Mouse (Mus musculus): ENCODE data around the gene Gck.
"Not testable (repeated sequence)": the region's sequence is repeated elsewhere in the genome, so short reads cannot be mapped to it uniquely, and the experiment has no call there.

The Gck gene

DNA sequence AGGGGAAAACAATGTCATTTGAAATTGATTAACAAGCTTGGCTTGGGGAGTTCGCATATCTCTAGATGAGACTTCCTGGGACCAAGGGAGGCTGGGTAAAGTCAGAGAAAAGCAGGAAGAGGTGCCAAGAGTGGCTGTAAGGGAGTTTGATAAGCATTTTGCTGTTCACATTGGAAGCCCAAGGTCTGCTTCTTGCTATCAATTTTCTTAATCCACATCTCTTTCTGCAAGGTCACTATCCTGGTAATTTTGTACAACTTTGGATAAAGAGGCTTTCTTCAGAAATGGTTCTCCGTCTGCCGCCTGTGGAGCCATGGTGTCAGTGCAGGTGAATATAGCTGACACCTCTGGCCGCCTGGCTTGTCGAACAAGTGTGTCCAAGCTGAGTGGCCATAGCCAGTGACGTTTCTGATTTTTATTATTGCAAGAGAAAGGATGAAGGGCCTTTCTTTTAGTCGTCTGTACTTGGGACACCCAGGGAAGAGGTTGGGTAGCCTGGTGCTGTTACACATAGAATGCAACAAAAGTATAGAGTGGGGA is 5.2 kb upstream of the Gck start:
- DNase-seq, result peak; percentile 69 to 77

DNA sequence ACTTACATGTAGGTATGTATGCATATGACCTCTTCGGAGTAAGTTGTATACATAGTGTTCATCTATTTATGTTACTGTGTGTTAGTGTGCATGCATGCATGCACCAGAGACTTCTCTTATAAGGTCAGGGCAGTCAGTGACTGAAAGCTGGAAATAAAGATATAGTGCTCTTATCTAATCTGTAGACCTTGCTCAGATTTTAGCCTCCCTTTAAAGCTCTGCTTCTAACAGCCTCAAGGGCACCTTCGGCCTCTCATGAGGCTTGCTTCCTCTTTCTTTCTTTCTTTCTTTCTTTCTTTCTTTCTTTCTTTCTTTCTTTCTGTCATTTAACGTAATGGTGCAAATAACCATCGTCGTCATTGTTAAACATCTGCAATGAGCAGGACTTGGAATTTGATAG is 4.6 kb upstream of the Gck start:
- no peak for DNase-seq

DNA sequence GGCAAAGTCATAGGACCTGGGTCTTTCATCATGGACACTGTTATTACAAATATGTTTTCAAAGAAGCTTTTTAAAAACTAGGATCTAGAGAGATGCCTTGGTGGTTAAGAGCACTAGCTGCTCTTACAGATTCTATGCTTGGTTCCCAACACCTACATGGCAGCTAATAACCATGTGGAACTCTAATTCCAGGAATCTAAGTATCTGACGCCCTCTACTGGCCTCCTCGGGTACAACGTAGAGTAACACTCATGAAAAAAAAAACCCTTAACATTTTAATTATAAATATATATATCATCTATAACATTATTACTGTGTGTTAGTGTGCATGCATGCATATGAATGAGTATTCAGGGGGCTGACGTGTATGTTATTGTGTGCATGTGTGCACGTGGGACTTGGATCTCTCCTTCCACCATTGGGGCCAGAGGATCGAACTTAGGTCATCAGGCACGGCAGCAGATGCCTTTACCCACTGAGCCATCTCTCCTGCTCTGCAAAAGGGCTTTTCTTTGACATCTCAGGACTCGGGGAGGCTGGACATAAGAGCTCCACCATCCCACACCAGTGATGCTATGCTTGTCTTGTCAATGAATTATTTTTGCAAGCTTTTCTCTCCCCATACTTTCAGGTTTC is 3.4 kb upstream of the Gck start:
- DNase-seq, result peak; percentile 66 to 75

DNA sequence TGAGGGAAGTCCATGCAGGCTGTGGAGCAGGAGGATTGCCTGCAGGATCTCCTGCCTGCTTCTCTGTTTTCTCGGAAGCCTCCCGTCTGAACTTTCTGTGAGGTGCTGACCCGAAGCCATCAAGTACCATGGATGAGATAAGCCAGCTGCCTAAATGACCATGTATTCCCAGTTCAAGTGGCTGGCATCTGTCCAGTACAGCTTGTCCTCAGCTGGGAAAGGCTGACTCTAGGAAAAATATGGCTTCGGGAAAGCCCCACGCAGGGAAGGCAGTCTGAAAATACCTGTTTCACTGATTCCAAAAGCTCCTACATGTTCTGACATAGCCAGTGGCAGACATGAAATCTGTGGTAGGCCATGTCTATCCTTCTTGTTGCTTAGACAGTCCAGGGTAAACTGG is 2.6 kb upstream of the Gck start:
- DNase-seq, result no peak

DNA sequence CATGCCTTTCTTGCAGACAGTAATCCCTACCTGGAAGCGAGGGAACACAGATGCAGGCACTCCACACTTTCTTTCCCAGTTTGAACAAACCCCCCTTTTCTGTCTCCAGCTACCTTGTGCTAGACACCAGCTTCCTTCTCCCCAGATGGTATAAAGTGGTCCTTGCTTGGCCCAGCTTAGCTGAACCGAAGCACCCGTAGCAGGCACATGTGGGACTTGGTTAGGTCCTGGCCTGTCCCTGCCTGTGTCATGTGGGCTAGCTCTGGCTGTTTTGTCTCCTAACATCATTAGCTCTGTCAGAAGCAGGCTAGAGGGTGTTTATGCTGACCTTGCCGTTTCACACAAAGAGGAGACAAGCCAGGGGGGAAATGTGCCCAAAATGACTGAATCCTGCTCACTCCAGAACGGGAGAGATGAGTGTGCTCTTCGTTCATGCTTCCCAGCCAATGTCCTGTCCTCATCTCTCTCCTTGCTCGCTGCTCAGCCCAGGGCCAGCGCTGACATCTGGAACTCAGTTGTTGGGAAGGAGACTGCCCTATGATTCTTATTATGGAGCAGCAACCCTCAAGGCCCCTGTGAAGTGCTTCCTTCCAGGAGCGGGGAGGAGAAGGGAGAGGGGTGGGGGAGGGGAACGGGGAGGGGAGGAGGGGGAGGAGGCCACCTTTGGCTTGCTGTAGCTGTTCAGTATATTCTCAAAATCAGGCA is 1.2 kb downstream of the Gck start:
- DNase-seq, result no peak

DNA sequence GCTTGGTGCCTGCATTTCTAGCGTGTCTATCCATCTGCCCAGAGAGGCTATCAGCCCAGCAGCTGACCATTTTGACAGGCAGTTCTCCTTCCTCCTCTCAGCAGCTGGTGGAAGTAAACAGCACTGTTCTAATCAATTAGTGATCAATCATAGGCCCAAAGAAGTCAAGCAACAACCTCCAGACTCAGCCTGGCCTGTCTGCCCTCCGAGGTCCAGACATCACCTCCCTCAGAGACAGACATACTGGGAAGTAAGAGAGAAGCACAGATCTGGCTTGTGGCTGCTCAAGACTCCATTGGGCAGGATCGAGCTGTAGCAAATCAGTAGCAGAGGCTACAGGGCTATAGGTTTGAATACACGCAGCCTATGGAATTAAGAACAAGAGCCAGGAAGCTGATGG is 2.1 kb downstream of the Gck start:
- DNase-seq, result no peak

DNA sequence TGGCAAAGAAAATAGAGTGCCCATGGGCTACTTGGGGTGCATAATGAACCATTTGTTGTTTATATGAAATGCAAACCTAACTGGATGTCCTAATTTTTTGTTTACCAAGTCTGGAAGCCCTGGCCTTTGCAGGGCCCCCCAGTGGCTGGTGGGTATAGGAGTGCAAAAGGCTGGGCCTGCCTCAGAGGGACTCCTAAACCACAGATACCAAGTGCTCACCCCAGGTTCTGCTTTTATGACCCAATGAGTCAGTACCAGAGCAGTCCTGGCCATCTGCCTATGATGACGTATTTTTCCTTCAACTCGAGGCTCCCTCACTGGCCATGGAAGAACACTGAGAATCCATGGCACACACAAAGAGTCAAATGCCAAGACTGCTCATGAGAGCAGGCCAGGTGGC is 4.8 kb downstream of the Gck start:
- no peak for DNase-seq

DNA sequence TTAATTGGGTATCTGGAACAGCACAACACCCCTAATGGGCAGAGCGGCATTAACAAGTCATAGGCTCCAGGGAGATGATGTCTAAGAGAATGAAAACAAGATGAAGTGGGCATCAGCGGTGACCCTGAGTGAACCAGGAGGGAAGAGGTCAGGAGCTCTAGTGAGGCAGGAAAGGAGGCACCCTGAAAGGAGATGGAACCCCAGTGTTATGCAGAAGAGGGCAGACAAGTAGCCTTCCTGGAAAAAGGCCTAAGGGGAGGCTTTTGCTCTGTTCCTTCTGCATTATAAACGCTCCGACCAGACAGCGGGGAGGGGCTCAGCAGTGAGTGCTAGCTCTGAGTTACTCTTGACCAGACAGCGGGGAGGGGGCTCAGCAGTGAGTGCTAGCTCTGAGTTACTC is 6.9 kb downstream of the Gck start:
- no peak for DNase-seq

DNA sequence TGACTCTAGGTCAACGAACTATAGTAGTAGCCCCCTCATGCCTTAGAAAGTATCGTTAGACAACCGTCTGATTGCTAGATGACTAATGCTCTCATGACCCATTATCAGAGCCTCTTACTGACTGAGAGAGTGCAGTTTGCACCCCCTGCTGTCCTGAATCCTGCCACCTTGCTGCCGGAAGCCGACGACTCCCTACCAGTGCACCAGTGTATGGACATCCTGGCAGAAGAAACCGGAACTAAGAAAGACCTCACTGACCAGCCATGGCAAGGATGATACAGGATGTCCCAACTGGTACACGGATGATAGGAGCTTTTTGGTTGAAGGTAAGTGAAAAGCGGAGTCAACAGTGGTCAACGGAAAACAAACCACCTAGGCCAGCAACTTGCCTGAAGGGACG is 15.3 kb downstream of the Gck start:
- not testable (repeated sequence) for DNase-seq

DNA sequence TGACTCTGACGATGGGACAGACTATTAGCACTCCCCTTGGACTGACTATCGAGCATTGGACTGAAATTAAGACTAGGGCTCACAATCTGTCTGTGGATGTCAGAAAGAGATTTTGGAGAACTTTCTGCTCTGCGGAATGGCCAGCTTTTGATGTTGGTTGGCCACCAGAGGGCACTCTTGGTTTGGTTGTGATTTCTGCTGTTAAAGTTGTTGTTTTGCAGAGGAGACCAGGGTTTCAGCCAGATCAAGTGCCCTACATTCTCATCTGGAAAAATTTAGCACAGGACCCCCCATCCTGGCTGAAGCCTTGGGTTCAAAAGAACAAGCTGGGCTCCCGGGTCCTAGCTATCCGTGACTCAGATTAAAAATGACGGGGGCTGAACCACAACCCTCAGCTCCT is 17.9 kb downstream of the Gck start:
- DNase-seq, result peak; percentile 59 to 67

DNA sequence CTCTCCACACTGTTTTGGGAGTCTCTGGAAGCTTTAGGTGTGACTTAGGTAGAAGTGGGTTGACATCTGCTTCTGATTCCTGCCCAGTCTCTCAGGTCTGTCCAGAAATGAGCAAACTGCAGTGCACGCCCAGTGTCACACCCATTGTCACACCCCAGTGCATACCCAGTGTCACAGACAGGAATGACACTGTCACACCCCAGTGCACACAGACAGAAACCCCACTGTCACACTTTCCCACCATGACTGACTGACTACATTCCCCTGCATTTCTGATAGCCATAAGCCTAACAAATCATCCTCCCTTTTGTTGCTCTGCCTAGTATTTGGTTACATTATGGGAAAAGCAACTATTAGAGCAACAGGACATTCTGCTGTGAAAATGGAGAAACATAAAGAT is 19.3 kb downstream of the Gck start:
- DNase-seq, result no peak

DNA sequence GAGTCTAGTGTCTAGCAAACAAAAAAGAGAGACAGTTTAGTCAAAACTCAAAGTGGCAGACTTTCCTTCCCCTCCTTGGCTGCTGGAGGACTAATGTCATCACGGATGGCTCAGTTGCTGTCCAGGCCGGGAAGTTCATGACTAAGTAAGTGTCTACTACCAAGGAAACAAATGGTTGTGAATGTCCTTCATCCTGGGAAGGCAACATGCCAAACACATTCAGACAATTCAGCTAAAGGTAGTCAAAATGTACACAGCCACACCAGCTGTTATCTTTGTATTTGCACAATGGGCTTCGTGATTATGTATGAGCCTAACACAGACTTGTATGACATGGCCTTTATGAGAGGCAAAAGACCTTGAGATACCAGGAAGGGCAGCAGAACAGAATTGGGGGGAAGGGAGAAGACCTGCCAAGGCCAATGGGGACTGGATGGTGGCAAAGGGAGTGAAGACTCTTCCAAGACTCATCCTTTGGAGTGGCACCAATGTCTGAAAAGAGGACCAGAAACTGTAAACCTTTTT is 23.1 kb downstream of the Gck start:
- DNase-seq, result no peak

DNA sequence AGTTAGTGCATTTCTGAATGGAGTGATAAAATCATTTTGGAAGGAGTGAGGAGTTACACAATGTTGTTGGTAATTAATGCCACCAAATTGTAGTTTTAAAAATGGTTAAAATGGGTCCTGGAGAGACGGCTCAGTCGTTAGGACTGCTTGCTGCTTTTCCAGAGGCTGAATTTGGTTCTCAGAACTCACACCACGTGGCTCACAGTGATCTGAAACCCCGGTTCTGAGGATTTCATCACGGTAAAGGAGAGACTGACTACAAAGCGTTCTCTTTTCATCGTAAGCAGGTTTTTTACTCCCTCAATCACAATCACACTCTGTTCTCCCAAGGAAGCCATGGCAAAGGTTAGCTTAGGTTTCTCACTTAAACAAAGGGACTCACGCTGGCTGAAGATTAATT is 25.2 kb downstream of the Gck start:
- no peak for DNase-seq

DNA sequence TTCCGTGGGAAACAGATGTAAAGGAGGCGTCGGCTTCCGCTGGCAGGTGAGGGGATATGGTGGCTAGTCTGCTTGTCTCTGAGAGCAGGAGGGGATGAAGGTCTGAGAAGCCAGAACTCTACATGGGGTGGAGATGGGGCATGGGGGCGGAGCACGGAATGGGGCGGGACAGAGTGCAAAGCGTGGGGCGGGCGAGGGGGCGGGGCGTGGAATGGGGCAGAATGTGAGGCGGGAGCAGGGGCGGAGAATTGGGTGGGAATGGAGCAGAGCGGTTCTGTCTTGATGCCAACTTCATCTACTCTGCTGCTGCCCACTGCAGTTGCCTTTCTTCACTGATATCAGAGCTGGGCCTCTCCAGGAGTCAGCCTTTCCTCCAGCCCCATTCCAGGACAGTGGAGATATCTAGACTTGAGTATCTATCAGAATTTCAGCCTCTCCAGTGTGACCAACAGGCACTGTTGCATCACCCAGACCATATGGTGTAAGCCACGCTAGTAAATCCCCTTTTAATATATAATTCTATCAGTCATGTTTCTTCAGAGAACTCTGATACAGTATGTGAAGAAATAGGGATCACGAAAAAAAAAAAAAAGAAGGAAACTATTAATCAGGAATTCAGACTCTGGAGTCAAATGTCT is 29.4 kb downstream of the Gck start:
- DNase-seq, result peak; percentile 26 to 42

DNA sequence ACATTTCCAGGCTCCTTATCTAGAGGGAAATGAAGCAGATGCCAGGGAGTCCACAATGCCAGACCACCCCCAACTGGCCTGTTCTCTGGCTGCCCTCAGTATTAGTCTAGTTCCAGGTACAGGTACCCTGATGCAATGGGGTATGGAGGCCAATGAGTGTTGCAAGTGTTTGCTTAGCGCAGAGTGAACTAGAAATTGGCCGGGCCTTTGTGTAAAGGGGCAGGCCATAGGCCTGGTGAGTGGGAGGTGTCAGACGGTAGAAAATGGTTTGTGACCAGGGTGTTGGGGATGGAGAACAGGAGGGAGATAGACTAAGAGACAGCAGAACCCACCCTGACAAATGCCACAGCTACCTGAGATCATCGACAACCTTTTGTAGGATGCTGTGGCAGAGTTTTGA is 30.3 kb downstream of the Gck start:
- no peak for DNase-seq

DNA sequence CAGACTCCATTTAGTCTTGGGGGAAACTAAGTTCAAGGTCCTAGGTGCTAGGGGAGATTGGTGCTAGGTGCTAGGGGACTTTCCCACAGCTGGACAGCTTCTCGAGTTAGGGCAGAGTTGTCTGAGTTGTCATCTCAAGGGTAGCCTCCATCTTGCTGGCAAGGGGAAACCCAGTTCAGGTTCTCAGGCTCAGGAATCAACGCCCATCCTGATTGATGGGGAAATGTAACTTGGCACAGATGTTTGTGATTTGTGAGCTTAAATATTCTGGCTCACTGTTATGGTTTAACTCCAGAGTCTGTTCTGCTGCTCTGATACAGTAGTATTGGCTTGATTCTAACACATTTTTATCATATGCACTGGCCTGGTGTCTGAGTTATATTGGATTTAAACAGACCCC is 31.8 kb downstream of the Gck start:
- no peak for DNase-seq

DNA sequence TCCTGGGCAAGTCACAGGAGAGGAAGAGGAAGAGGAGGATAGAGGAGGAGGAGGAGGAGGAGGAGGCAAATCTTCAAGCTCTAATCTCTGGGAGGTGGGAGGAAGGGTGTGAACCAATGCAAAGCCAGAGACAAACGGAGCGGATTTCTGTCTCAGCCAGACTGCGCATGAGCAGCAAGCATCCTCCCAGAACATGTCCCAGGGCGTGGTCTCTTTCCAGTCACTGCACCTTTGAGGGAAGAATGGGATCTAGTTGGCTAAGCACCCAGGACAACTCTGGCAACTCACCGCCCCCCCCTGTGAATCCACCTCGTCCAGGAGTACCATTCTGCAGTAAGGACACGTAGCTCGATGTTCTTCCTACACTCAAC is 33.7 kb downstream of the Gck start:
- peak; percentile 73 to 79 for DNase-seq

DNA sequence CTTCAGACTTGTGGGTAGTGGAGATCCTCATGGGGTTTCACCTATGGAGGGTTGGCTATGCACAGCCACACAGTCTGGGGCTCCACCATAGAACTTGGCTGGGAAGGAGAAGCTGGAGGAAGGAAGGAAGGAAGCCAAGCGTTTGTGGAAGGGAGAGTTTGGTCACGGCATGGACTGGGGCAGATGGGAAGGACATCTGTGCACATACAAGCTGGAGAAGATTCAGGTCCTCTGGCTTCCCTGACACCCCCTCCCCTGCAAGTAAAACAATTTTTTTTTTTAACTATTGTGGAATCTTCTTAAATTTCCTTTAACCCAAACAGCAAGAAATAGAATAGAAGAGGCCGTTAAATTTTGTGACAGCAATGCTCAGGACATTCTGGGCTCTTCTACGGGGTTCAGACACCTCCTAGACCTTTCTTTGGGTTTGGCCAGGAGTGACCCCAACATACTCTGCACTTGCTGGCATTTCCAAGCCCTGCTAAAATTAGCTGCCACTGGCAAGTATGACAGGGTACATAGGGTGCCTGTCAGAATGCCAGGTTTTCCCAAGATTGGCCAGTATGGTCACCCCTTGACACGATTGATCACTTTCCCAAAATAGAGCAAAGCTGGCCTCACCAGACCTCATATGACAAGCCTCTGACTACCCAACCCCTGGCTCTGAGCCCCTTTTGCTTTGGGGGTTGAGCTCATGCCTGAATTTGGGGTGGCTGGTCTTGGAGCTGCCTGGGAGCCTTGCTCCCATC is 34.3 kb downstream of the Gck start:
- DNase-seq, result peak; percentile 87 to 88

DNA sequence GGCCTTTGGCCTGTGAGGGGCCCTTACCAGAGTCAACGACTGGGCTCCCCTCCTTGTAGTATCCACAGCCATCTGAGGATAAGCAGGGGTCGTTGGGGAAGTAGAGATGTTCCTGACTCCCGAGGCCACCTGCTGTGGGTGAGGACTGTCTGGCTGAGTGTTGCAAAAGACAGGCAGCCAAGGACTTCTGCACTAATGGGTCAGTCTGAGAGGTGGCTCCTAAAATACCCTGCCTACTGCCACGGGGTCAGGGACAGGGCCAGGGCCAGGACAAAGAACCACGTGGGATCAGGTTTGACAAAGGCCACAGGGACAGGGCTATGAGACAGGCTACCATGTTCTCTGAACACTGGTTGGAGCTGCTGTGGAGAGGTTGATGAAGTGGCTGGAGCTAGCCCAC is 34.9 kb downstream of the Gck start:
- DNase-seq, result peak in 1 of 2 experiments; percentile 28

DNA sequence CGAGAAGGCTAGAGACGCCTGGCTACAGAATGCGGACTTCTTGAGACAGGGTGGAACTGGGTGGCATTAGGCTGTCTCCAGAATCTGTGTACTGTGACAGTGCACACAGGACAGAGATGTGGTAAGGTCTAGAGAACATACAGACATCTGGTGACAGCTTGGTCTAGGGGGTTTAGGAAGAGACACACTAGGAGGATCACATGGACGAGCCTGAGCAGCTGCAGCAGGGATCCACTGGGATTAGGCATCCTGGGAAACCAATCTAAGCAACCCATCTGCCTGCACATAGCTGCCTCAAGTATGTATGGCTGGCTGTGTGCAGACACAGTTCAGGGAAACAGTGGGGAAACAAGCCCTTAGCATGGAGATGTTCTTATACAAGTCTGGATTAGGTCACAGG is 35.9 kb downstream of the Gck start:
- peak in 1 of 2 experiments; percentile 17 for DNase-seq

DNA sequence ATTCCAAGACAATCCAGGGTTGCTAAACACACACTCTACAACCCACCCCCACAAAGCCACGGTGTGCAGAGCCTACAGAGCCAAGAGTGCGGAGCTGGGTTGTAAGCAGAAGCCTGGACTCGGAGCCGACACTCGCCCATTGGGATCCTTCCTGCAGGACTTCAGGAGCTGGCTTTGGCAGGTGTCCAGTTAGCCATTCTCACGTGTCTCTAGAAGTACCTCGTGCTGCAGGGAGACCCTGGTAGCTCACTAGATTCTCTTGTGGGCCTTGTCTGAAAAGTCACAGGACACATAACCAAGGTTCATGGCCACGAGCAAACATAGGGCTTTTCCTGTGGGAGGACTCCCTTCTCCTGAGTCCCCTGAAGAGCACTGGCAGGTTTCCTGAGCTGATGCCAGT is 36.6 kb downstream of the Gck start:
- peak; percentile 69 to 74 for DNase-seq

DNA sequence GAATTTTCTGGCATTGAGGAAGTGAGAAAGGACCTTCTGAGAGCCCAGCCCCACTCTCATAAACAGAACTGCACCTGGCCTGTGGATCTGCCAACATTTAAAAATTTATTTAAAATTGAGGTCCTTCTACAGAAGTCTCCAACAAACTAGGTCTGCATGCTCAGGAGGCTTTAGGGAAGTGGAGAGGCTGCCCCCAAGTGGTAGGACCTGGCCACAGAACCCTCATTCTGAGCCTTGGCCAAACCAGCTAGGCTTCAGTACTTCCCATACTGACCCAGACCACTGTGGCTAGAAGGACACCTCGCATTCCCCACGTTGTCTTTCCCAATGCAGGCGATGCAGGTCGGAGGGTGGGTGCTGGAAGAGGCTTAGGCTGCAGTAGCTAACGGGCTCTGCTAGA is 37.2 kb downstream of the Gck start:
- DNase-seq, result peak; percentile 87

DNA sequence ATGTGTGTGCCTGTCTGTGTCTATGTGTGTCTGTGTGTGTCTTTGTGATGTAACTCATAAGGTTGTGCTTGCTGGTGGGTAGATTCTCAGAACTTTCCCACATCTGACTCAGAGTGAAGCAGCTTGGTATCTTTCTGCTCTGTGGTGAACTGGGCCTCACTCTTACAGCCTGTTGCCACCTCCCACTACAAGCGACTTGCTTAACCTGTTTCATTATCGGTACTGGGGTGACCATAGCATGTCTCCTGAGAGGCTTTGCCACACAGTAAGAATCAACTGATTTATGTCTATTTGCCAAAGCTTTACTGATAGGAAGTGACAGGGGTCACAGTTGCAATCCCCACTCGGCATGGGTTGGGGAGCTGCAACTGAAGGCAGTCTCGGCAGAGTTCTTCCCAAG is 41.2 kb downstream of the Gck start:
- no peak for DNase-seq
